Mouse (Mus musculus) gastrocnemius, postnatal 36 days (tissue): ENCODE results near the gene Serpind1. TPM values are rescaled to one million over a fixed set of nuclear protein-coding genes. Genes with fewer than 3 reads are reported as not detected.

Source experiments
- DNase-seq, 2 experiments: peaks; one replicate each; pipeline ENCODE4 v3.0.0; 2022
- intact Hi-C: fragments of 180-260 bp; cut with DNase I; formaldehyde crosslinking; loops from one replicate; pipeline ENCODE4 v1.15.1; 2025
- long read RNA-seq, 2 experiments: library from polyadenylated mRNA; stranded (forward); transcript quantifications; one replicate each; pipeline ENCODE4 v2.0.0; 2021
- total RNA-seq, 2 experiments: library from RNA; stranded (reverse); gene quantifications; 2 replicates each; pipeline ENCODE4 v1.2.3; 2021

The Serpind1 gene
- under 1 TPM in 1 of 2 experiments, not detected in 1; 0.27 TPM for total RNA-seq
- long read RNA-seq, experiment 1, result 0 reads
- long read RNA-seq, experiment 2, result 0 reads

- no peak for DNase-seq
- intact Hi-C loops, result no loop called here
Measured at GRCm38 (mm10) chr16:17331116-17331515, at the start of gene Serpind1. Gene Serpind1, plus strand, starts transcription at chr16:17331371.

GRCm38 (mm10) chr16:17283151-17283550, 48.0 kb upstream of the Serpind1 start:
- intact Hi-C loops, result no loop called here

GRCm38 (mm10) chr16:17287103-17287502, 44.1 kb upstream of the Serpind1 start:
- intact Hi-C loops, result no loop called here
- DNase-seq, result no peak

More at GRCm38 (mm10) chr16:17283151-17283550, 48.0 kb upstream of the Serpind1 start:
- no peak for DNase-seq

- DNase-seq, result no peak
- intact Hi-C loops, result no loop called here
Measured at GRCm38 (mm10) chr16:17291016-17291415, 40.2 kb upstream of the Serpind1 start.

GRCm38 (mm10) chr16:17292751-17293150, 38.4 kb upstream of the Serpind1 start:
- intact Hi-C loops, result no loop called here
- DNase-seq, result peak; percentile 48 to 54

GRCm38 (mm10) chr16:17300818-17301217, 30.4 kb upstream of the Serpind1 start:
- no peak for DNase-seq
- intact Hi-C loops, result no loop called here

GRCm38 (mm10) chr16:17303521-17304245, 27.5 kb upstream of the Serpind1 start:
- no peak for DNase-seq

GRCm38 (mm10) chr16:17307461-17307860, 23.7 kb upstream of the Serpind1 start:
- DNase-seq, result no peak
- intact Hi-C loops, result no loop called here

More at GRCm38 (mm10) chr16:17303521-17304245, 27.5 kb upstream of the Serpind1 start:
- intact Hi-C loops, result no loop called here

GRCm38 (mm10) chr16:17309036-17309435, 22.1 kb upstream of the Serpind1 start:
- intact Hi-C loops, result no loop called here
- DNase-seq, result no peak

GRCm38 (mm10) chr16:17312531-17312930, 18.6 kb upstream of the Serpind1 start:
- intact Hi-C loops, result no loop called here
- no peak for DNase-seq

- intact Hi-C loops, result no loop called here
- DNase-seq, result no peak
Measured at GRCm38 (mm10) chr16:17316554-17316953, 14.6 kb upstream of the Serpind1 start.

GRCm38 (mm10) chr16:17321481-17321880, 9.7 kb upstream of the Serpind1 start:
- intact Hi-C loops, result no loop called here
- no peak for DNase-seq

GRCm38 (mm10) chr16:17324745-17325144, 6.4 kb upstream of the Serpind1 start:
- intact Hi-C loops, result no loop called here
- no peak for DNase-seq

- intact Hi-C loops, result no loop called here
- no peak for DNase-seq
Measured at GRCm38 (mm10) chr16:17326064-17326463, 5.1 kb upstream of the Serpind1 start.

- intact Hi-C loops, result no loop called here
- DNase-seq, result no peak
Measured at GRCm38 (mm10) chr16:17329848-17330570, 1.2 kb upstream of the Serpind1 start.

GRCm38 (mm10) chr16:17331855-17332254, 684 bp downstream of the Serpind1 start:
- DNase-seq, result no peak
- intact Hi-C loops, result no loop called here

GRCm38 (mm10) chr16:17334574-17334973, 3.4 kb downstream of the Serpind1 start:
- intact Hi-C loops, result no loop called here
- DNase-seq, result no peak

- intact Hi-C loops, result no loop called here
- no peak for DNase-seq
Measured at GRCm38 (mm10) chr16:17336089-17336488, 4.9 kb downstream of the Serpind1 start.

- DNase-seq, result no peak
- intact Hi-C loops, result no loop called here
Measured at GRCm38 (mm10) chr16:17339701-17340100, 8.5 kb downstream of the Serpind1 start.

- intact Hi-C loops, result no loop called here
Measured at GRCm38 (mm10) chr16:17340705-17341104, 9.5 kb downstream of the Serpind1 start.

GRCm38 (mm10) chr16:17341847-17342246, 10.7 kb downstream of the Serpind1 start:
- no peak for DNase-seq
- intact Hi-C loops, result no loop called here

More at GRCm38 (mm10) chr16:17340705-17341104, 9.5 kb downstream of the Serpind1 start:
- DNase-seq, result no peak
